Mouse (Mus musculus) hindbrain, embryonic 14.5 days (tissue): Measurements from ENCODE around the gene Xbp1. TPM values are rescaled to one million over a fixed set of nuclear protein-coding genes. Genes with fewer than 3 reads are reported as not detected.

Experiments
- ATAC-seq: fragments of 200-750 bp; cut with Nextera tagmentation; 2 replicates; pipeline ENCODE4 v1.8.0; 2017; ENCODE audit warnings: moderate number of reproducible peaks, mild to moderate bottlenecking, moderate TSS enrichment, moderate library complexity; ENCODE audit not compliant: low FRiP score
- DNase-seq: peaks from one replicate; pipeline ENCODE4 v3.0.0-alpha.2; 2015; ENCODE audit warnings: low spot score
- H3K27ac ChIP-seq: fragments of 300-500 bp; sonication (generic); 2 replicates; pipeline ENCODE4 v1.5.1; 2014; ENCODE audit warnings: mild to moderate bottlenecking, moderate library complexity
- H3K27me3 ChIP-seq: fragments of 300-500 bp; sonication (generic); 2 replicates; pipeline ENCODE4 v1.6.1; 2014; ENCODE audit warnings: mild to moderate bottlenecking, low read length, mixed read lengths; ENCODE audit not compliant: control insufficient read depth, insufficient read depth
- H3K36me3 ChIP-seq: fragments of 300-500 bp; sonication (generic); replicated peaks from 2 replicates; pipeline ENCODE4 v1.6.1; 2014; ENCODE audit not compliant: control insufficient read depth, insufficient read depth
- H3K4me1 ChIP-seq: fragments of 300-500 bp; sonication (generic); replicated peaks from 2 replicates; pipeline ENCODE4 v1.6.1; 2014; ENCODE audit warnings: antibody characterized with exemption, low read length, mixed read lengths; ENCODE audit not compliant: control insufficient read depth, insufficient read depth
- H3K4me2 ChIP-seq: fragments of 300-500 bp; sonication (generic); replicated peaks from 2 replicates; pipeline ENCODE4 v1.6.1; 2014; ENCODE audit warnings: mild to moderate bottlenecking, moderate library complexity
- H3K4me3 ChIP-seq: fragments of 300-500 bp; sonication (generic); replicated peaks from 2 replicates; pipeline ENCODE4 v1.5.1; 2014; ENCODE audit warnings: mild to moderate bottlenecking, low read length
- H3K9ac ChIP-seq: fragments of 300-500 bp; sonication (generic); 2 replicates; pipeline ENCODE4 v1.6.1; 2014
- H3K9me3 ChIP-seq: fragments of 300-500 bp; sonication (generic); 2 replicates; pipeline ENCODE4 v1.6.1; 2016; ENCODE audit warnings: low read length; ENCODE audit not compliant: control insufficient read depth
- WGBS: fragments of 180-500 bp; shearing (Covaris S2); extraction: QIAGEN DNeasy Blood & Tissue Kit; methylation state at CpG from one replicate; pipeline ENCODE4 v1.1.7; 2014; 5-methylcytosine and 5-hydroxymethylcytosine counted together
- polyA plus RNA-seq: library from polyadenylated mRNA; unstranded; fragments of >200 nt; fragmentation: Nextera tagmentation; extraction: Ambion mirVana; gene quantifications from 2 replicates; pipeline ENCODE4 v1.2.1, GENCODE M21; 2014

Gene Xbp1
- polyA plus RNA-seq, 1 experiment from 2014 or later: 133 TPM

GRCm38 (mm10) chr11:5514091-5514490 is 6.4 kb upstream of the Xbp1 start:
- no peaks in the 10 kb centered on the region for H3K4me1 ChIP-seq
- H3K27ac ChIP-seq: no peak overlapping the region
- H3K27me3 ChIP-seq: no peaks in the 10 kb centered on the region
- DNase-seq (no peak), ATAC-seq (no peak)
- no peak overlapping the region for H3K4me3 ChIP-seq
- no peak overlapping the region for H3K4me2 ChIP-seq
- H3K36me3 ChIP-seq: no peaks in the 10 kb centered on the region
- WGBS: 91% methylated on average over 4 of the region's 4 CpGs
- no peaks in the 10 kb centered on the region for H3K9me3 ChIP-seq
- H3K9ac ChIP-seq: no peak overlapping the region

- Histone ChIP-seq H3K9ac (no peak overlapping the region), H3K36me3 (no peaks in the 10 kb centered on the region), H3K27me3 (no peaks in the 10 kb centered on the region), H3K4me3 (no peak overlapping the region), H3K27ac (no peak overlapping the region), H3K4me1 (no peaks in the 10 kb centered on the region), H3K9me3 (no peaks in the 10 kb centered on the region), H3K4me2 (no peak overlapping the region)
- ATAC-seq: no peak
- no peak for DNase-seq
- 86% methylated on average over 6 of the region's 6 CpGs for WGBS
Measured at GRCm38 (mm10) chr11:5515196-5515595, 5.3 kb upstream of the Xbp1 start.

GRCm38 (mm10) chr11:5515655-5516054 is 4.8 kb upstream of the Xbp1 start:
- Histone ChIP-seq H3K4me3 (no peak overlapping the region), H3K27ac (no peak overlapping the region), H3K9ac (no peak overlapping the region), H3K4me1 (no peaks in the 10 kb centered on the region), H3K4me2 (no peak overlapping the region), H3K27me3 (no peaks in the 10 kb centered on the region), H3K9me3 (no peaks in the 10 kb centered on the region), H3K36me3 (no peaks in the 10 kb centered on the region)
- 83% methylated on average over 6 of the region's 6 CpGs for WGBS
- DNase-seq (no peak), ATAC-seq (no peak)

- WGBS: 86% methylated on average over 7 of the region's 7 CpGs
- Histone ChIP-seq H3K4me3 (no peak overlapping the region), H3K27ac (no peak overlapping the region), H3K4me2 (no peak overlapping the region), H3K4me1 (no peaks in the 10 kb centered on the region), H3K36me3 (no peaks in the 10 kb centered on the region), H3K9me3 (no peaks in the 10 kb centered on the region), H3K9ac (no peak overlapping the region), H3K27me3 (no peaks in the 10 kb centered on the region)
- no peak for ATAC-seq
- no peak for DNase-seq
Measured at GRCm38 (mm10) chr11:5516151-5516550, 4.3 kb upstream of the Xbp1 start.

- 94% methylated on average over 14 of the region's 14 CpGs for WGBS
- no peak overlapping the region for H3K4me3 ChIP-seq
- no peaks in the 10 kb centered on the region for H3K36me3 ChIP-seq
- H3K9ac ChIP-seq: no peak overlapping the region
- no peak for ATAC-seq
- no peaks in the 10 kb centered on the region for H3K27me3 ChIP-seq
- no peaks in the 10 kb centered on the region for H3K4me1 ChIP-seq
- no peak for DNase-seq
- no peak overlapping the region for H3K27ac ChIP-seq
- no peaks in the 10 kb centered on the region for H3K9me3 ChIP-seq
- no peak overlapping the region for H3K4me2 ChIP-seq
Measured at GRCm38 (mm10) chr11:5516617-5517016, 3.8 kb upstream of the Xbp1 start.

GRCm38 (mm10) chr11:5517346-5517745 is 3.1 kb upstream of the Xbp1 start:
- DNase-seq (no peak), ATAC-seq (no peak)
- Histone ChIP-seq H3K4me3 (no peak overlapping the region), H3K27ac (no peak overlapping the region), H3K4me1 (peaks cover 5% of the 10 kb centered on the region), H3K9me3 (no peaks in the 10 kb centered on the region), H3K4me2 (no peak overlapping the region), H3K27me3 (no peaks in the 10 kb centered on the region), H3K36me3 (peaks cover 2% of the 10 kb centered on the region; the same call in 1 of the 2 replicates), H3K9ac (no peak overlapping the region)
- WGBS: 88% methylated on average over 6 of the region's 6 CpGs

- 85% methylated on average over 3 of the region's 3 CpGs for WGBS
- Histone ChIP-seq H3K4me2 (no peak overlapping the region), H3K27me3 (no peaks in the 10 kb centered on the region), H3K27ac (peak overlapping the region; percentile 92; the same call in 1 of the 2 replicates), H3K9ac (peak overlapping the region; percentile 99; the same call in 1 of the 2 replicates), H3K36me3 (peaks cover 25% of the 10 kb centered on the region), H3K9me3 (no peaks in the 10 kb centered on the region), H3K4me3 (peak overlapping the region; percentile 99; the same call in 1 of the 2 replicates), H3K4me1 (peaks cover 20% of the 10 kb centered on the region)
- ATAC-seq: no peak
- no peak for DNase-seq
Measured at GRCm38 (mm10) chr11:5519681-5520080, 778 bp upstream of the Xbp1 start.

GRCm38 (mm10) chr11:5521266-5521515 is 732 bp downstream of the Xbp1 start:
- Histone ChIP-seq H3K36me3 (peaks cover 40% of the 10 kb centered on the region), H3K4me2 (peak overlapping the region; percentile 60), H3K27ac (peak overlapping the region; percentile 92), H3K27me3 (no peaks in the 10 kb centered on the region), H3K9me3 (no peaks in the 10 kb centered on the region), H3K4me3 (peak overlapping the region; percentile 99), H3K9ac (peak overlapping the region; percentile 99), H3K4me1 (peaks cover 20% of the 10 kb centered on the region)
- peak; percentile 43 for DNase-seq
- 1% methylated on average over 13 of the region's 13 CpGs for WGBS
- ATAC-seq: peak; percentile 48; the same call in 1 of the 2 replicates

GRCm38 (mm10) chr11:5521516-5522291 is 1.2 kb downstream of the Xbp1 start:
- peaks cover 46% of the 10 kb centered on the region for H3K36me3 ChIP-seq
- peak overlapping the region; percentile 99 for H3K4me3 ChIP-seq
- H3K4me1 ChIP-seq: peaks cover 20% of the 10 kb centered on the region
- under 1% methylated on average over 34 of the region's 34 CpGs for WGBS
- ATAC-seq (peak; percentile 21; the same call in 1 of the 2 replicates), DNase-seq (peak; percentile 61)
- no peaks in the 10 kb centered on the region for H3K27me3 ChIP-seq
- peak overlapping the region; percentile 60 for H3K4me2 ChIP-seq
- no peaks in the 10 kb centered on the region for H3K9me3 ChIP-seq
- H3K27ac ChIP-seq: peak overlapping the region; percentile 92
- peak overlapping the region; percentile 99 for H3K9ac ChIP-seq
